Mouse (Mus musculus): ENCODE measurements at regions not wholly inside any gene's neighbourhood (a gene's known extent, or its start where the extent isn't known, plus 50 kb on each side); places are given as distances from the start of the nearest gene placed in this dataset.

- Histone ChIP-seq H3K9ac (ENCODE audit: control insufficient read depth, low read depth, low read length, poor library complexity, severe bottlenecking) (no peak overlapping the region), H3K36me3 (ENCODE audit: control insufficient read depth in 1 of 2, insufficient read depth in 2 of 2, low read length in 2 of 2) (no peaks in the 10 kb centered on the region), H3K27me3 (ENCODE audit: control insufficient read depth in 1 of 2, insufficient read depth in 2 of 2, low read length in 2 of 2) (no peaks in the 10 kb centered on the region), H3K9me3 (replicated peaks; ENCODE audit: insufficient read depth, low read length) (no peaks in the 10 kb centered on the region), H3K4me1 (ENCODE audit: control insufficient read depth in 1 of 2, insufficient read depth in 2 of 2, low read length in 2 of 2) (no peaks in the 10 kb centered on the region), H3K79me2 (ENCODE audit: control insufficient read depth, insufficient read depth, low read length, poor library complexity) (no peaks in the 10 kb centered on the region), H3K4me3 (ENCODE audit: control insufficient read depth in 1 of 2, insufficient read depth in 1 of 2, low read depth in 2 of 2, low read length in 2 of 2) (no peak overlapping the region), H3K27ac (ENCODE audit: control insufficient read depth, low read depth, low read length) (no peak overlapping the region)
- no peak for DNase-seq (ENCODE audit: low read depth, low spot score)
- TF ChIP-seq RCOR1 (IDR thresholded peaks at IDR 0.05; ENCODE audit: low read depth, low read length) (no peak), MEF2A (IDR thresholded peaks at IDR 0.05; ENCODE audit: extremely low read depth, insufficient replicate concordance, low read depth, low read length, poor library complexity, severe bottlenecking) (no peak), RAD21 (IDR thresholded peaks at IDR 0.05; ENCODE audit: low read depth, low read length) (no peak), USF2 (IDR thresholded peaks at IDR 0.05; ENCODE audit: borderline replicate concordance in 1 of 2, insufficient read depth in 1 of 2, low read depth in 1 of 2, low read length in 2 of 2) (no peak), GATA1 (IDR thresholded peaks at IDR 0.05; ENCODE audit: low read depth, low read length) (no peak), CHD1 (IDR thresholded peaks at IDR 0.05; ENCODE audit: low read depth, low read length) (no peak), SIN3A (IDR thresholded peaks at IDR 0.05; ENCODE audit: low read length) (no peak), CTCF (IDR thresholded peaks at IDR 0.05 in 2 of 3, conservative IDR thresholded peaks at IDR 0.05 in 1 of 3; ENCODE audit: control insufficient read depth in 1 of 3, insufficient read depth in 1 of 3, low read depth in 2 of 3, low read length in 3 of 3, poor library complexity in 1 of 3, severe bottlenecking in 1 of 3) (no peak), MYB (IDR thresholded peaks at IDR 0.05; ENCODE audit: low read depth, low read length) (no peak), BHLHE40 (IDR thresholded peaks at IDR 0.05; ENCODE audit: borderline replicate concordance, low read depth, low read length) (no peak), TCF12 (IDR thresholded peaks at IDR 0.05; ENCODE audit: low read depth, low read length) (no peak), NELFE (IDR thresholded peaks at IDR 0.05; ENCODE audit: low read depth, low read length) (no peak), POLR2AphosphoS2 (IDR thresholded peaks at IDR 0.05; ENCODE audit: low read length) (no peak), ZC3H11A (IDR thresholded peaks at IDR 0.05; ENCODE audit: low read depth, low read length) (no peak), ETS1 (IDR thresholded peaks at IDR 0.05; ENCODE audit: low read depth, low read length) (no peak), CHD2 (IDR thresholded peaks at IDR 0.05; ENCODE audit: low read length) (no peak)
Measured at GRCm38 (mm10) chr13:39351606-39352005, 390.9 kb upstream of the Slc35b3 start.

- no peaks in the 10 kb centered on the region for H3K79me2 ChIP-seq (ENCODE audit: control insufficient read depth, insufficient read depth, low read length, poor library complexity)
- no peaks in the 10 kb centered on the region for H3K9me3 ChIP-seq (replicated peaks; ENCODE audit: insufficient read depth, low read length)
- H3K9ac ChIP-seq (ENCODE audit: control insufficient read depth, low read depth, low read length, poor library complexity, severe bottlenecking), result no peak overlapping the region
- TF ChIP-seq POLR2AphosphoS5 (IDR thresholded peaks at IDR 0.05; ENCODE audit: borderline replicate concordance, low read depth, low read length), result no peak
- TF ChIP-seq ZMIZ1 (IDR thresholded peaks at IDR 0.05; ENCODE audit: low read depth, low read length), result no peak
- no peak for TF ChIP-seq POLR2A (IDR thresholded peaks at IDR 0.05; ENCODE audit: control insufficient read depth in 1 of 2, insufficient read depth in 1 of 2, low read depth in 1 of 2, low read length in 2 of 2, poor library complexity in 1 of 2)
- no peak for TF ChIP-seq USF2 (IDR thresholded peaks at IDR 0.05; ENCODE audit: borderline replicate concordance in 1 of 2, insufficient read depth in 1 of 2, low read depth in 1 of 2, low read length in 2 of 2)
- no peak for TF ChIP-seq MAZ (IDR thresholded peaks at IDR 0.05; ENCODE audit: low read depth, low read length)
- H3K4me3 ChIP-seq (ENCODE audit: control insufficient read depth in 1 of 2, insufficient read depth in 1 of 2, low read depth in 2 of 2, low read length in 2 of 2), result no peak overlapping the region
- H3K4me1 ChIP-seq (ENCODE audit: control insufficient read depth in 1 of 2, insufficient read depth in 2 of 2, low read length in 2 of 2), result no peaks in the 10 kb centered on the region
- DNase-seq (ENCODE audit: low read depth, low spot score), result no peak
- H3K27ac ChIP-seq (ENCODE audit: control insufficient read depth, low read depth, low read length), result no peak overlapping the region
- H3K27me3 ChIP-seq (ENCODE audit: control insufficient read depth in 1 of 2, insufficient read depth in 2 of 2, low read length in 2 of 2), result no peaks in the 10 kb centered on the region
- H3K36me3 ChIP-seq (ENCODE audit: control insufficient read depth in 1 of 2, insufficient read depth in 2 of 2, low read length in 2 of 2), result no peaks in the 10 kb centered on the region
Measured at GRCm38 (mm10) chr13:39350668-39351067, 390.0 kb upstream of the Slc35b3 start.
